Mouse (Mus musculus): ENCODE measurements around the gene Abi3bp. TPM values are rescaled to one million over a fixed set of nuclear protein-coding genes. Genes with fewer than 3 reads are reported as not detected.

The Abi3bp gene
- polyA plus RNA-seq, 1 experiment = 0.79 TPM

DNA sequence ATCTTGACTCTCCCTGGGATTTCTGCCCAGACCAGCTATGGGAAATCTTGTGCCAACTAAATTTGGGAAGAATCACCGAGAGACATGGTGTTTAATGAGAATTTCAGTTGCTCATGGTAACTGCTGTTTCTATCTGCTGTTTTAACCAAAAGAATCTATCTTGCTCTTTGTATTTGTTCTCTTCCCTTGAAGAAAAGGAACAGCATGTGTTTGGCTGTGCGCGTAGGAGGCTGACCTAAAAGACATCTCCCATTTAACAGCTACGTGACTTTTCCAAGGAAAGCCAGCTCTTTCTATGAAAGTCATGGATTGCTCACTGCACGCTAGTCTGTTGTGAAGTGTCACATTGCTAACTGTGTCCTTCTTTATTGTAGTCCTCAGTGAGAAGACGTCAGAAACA lies 117.2 kb downstream of the Abi3bp start:
- no peaks in the 10 kb centered on the region for H3K27me3 ChIP-seq (ENCODE audit: control insufficient read depth, insufficient read depth, low read length)
- no peak for TF ChIP-seq POLR2A (IDR thresholded peaks at IDR 0.05; ENCODE audit: control insufficient read depth, low read depth, low read length)
- TF ChIP-seq CTCF (IDR thresholded peaks at IDR 0.05; ENCODE audit: control insufficient read depth, insufficient read depth, insufficient replicate concordance, low read depth, low read length) = no peak
- no peaks in the 10 kb centered on the region for H3K36me3 ChIP-seq (ENCODE audit: control insufficient read depth, insufficient read depth, low read length)
- no peak overlapping the region for H3K27ac ChIP-seq (ENCODE audit: control insufficient read depth, insufficient read depth, low read depth, low read length)
- H3K4me3 ChIP-seq (ENCODE audit: control insufficient read depth, low read depth, low read length) = no peak overlapping the region
- no peaks in the 10 kb centered on the region; the same call in 1 of the 2 replicates for H3K4me1 ChIP-seq (ENCODE audit: control insufficient read depth, insufficient read depth, low read length)

- no peaks in the 10 kb centered on the region for H3K36me3 ChIP-seq (ENCODE audit: control insufficient read depth, insufficient read depth, low read length)
- no peak overlapping the region for H3K27ac ChIP-seq (ENCODE audit: control insufficient read depth, insufficient read depth, low read depth, low read length)
- H3K4me1 ChIP-seq (ENCODE audit: control insufficient read depth, insufficient read depth, low read length) = no peaks in the 10 kb centered on the region; the same call in 1 of the 2 replicates
- H3K4me3 ChIP-seq (ENCODE audit: control insufficient read depth, low read depth, low read length) = no peak overlapping the region
- TF ChIP-seq POLR2A (IDR thresholded peaks at IDR 0.05; ENCODE audit: control insufficient read depth, low read depth, low read length) = no peak
- TF ChIP-seq CTCF (IDR thresholded peaks at IDR 0.05; ENCODE audit: control insufficient read depth, insufficient read depth, insufficient replicate concordance, low read depth, low read length) = no peak
- H3K27me3 ChIP-seq (ENCODE audit: control insufficient read depth, insufficient read depth, low read length) = no peaks in the 10 kb centered on the region
Observed at GRCm38 (mm10) chr16:56598427-56598826, 120.7 kb downstream of the Abi3bp start.

GRCm38 (mm10) chr16:56602394-56602793 lies 124.7 kb downstream of the Abi3bp start:
- no peak for TF ChIP-seq CTCF (IDR thresholded peaks at IDR 0.05; ENCODE audit: control insufficient read depth, insufficient read depth, insufficient replicate concordance, low read depth, low read length)
- TF ChIP-seq POLR2A (IDR thresholded peaks at IDR 0.05; ENCODE audit: control insufficient read depth, low read depth, low read length) = no peak
- Histone ChIP-seq H3K27ac (ENCODE audit: control insufficient read depth, insufficient read depth, low read depth, low read length) (no peak overlapping the region), H3K4me1 (ENCODE audit: control insufficient read depth, insufficient read depth, low read length) (no peaks in the 10 kb centered on the region), H3K36me3 (ENCODE audit: control insufficient read depth, insufficient read depth, low read length) (no peaks in the 10 kb centered on the region), H3K27me3 (ENCODE audit: control insufficient read depth, insufficient read depth, low read length) (no peaks in the 10 kb centered on the region), H3K4me3 (ENCODE audit: control insufficient read depth, low read depth, low read length) (no peak overlapping the region)

DNA sequence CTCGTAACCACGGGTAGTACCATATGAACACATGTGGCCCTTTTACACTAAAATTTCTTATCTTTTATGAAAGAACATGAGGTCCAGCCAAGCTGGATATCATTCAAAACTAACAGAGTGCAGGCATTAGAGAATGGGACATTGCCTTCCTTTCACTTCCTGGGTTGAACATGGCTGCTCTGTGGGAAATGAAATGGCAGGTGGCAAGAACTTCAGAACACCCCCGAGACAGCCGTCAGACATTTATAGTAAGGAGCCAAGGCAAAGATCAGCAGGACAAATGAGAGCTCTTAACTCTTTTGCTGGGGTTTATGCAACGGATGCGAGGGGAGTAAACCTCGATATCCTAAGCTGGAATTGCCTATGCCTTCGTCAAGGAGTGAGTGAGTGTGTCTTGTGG lies 132.9 kb downstream of the Abi3bp start:
- H3K27me3 ChIP-seq (ENCODE audit: control insufficient read depth, insufficient read depth, low read length) = no peaks in the 10 kb centered on the region
- H3K27ac ChIP-seq (ENCODE audit: control insufficient read depth, insufficient read depth, low read depth, low read length) = peak overlapping the region; percentile 79
- H3K4me1 ChIP-seq (ENCODE audit: control insufficient read depth, insufficient read depth, low read length) = peaks cover 2% of the 10 kb centered on the region; the same call in 1 of the 2 replicates
- no peak overlapping the region for H3K4me3 ChIP-seq (ENCODE audit: control insufficient read depth, low read depth, low read length)
- no peaks in the 10 kb centered on the region for H3K36me3 ChIP-seq (ENCODE audit: control insufficient read depth, insufficient read depth, low read length)
- TF ChIP-seq POLR2A (IDR thresholded peaks at IDR 0.05; ENCODE audit: control insufficient read depth, low read depth, low read length) (no peak), CTCF (IDR thresholded peaks at IDR 0.05; ENCODE audit: control insufficient read depth, insufficient read depth, insufficient replicate concordance, low read depth, low read length) (no peak)

GRCm38 (mm10) chr16:56611096-56611867 lies 133.6 kb downstream of the Abi3bp start:
- no peaks in the 10 kb centered on the region for H3K36me3 ChIP-seq (ENCODE audit: control insufficient read depth, insufficient read depth, low read length)
- H3K4me1 ChIP-seq (ENCODE audit: control insufficient read depth, insufficient read depth, low read length) = peaks cover 2% of the 10 kb centered on the region; the same call in 1 of the 2 replicates
- H3K4me3 ChIP-seq (ENCODE audit: control insufficient read depth, low read depth, low read length) = no peak overlapping the region
- TF ChIP-seq CTCF (IDR thresholded peaks at IDR 0.05; ENCODE audit: control insufficient read depth, insufficient read depth, insufficient replicate concordance, low read depth, low read length) (no peak), POLR2A (IDR thresholded peaks at IDR 0.05; ENCODE audit: control insufficient read depth, low read depth, low read length) (no peak)
- H3K27me3 ChIP-seq (ENCODE audit: control insufficient read depth, insufficient read depth, low read length) = no peaks in the 10 kb centered on the region
- peak overlapping the region; percentile 79 for H3K27ac ChIP-seq (ENCODE audit: control insufficient read depth, insufficient read depth, low read depth, low read length)

GRCm38 (mm10) chr16:56638544-56638943 lies 160.9 kb downstream of the Abi3bp start:
- Histone ChIP-seq H3K4me3 (ENCODE audit: control insufficient read depth, low read depth, low read length) (no peak overlapping the region), H3K27me3 (ENCODE audit: control insufficient read depth, insufficient read depth, low read length) (no peaks in the 10 kb centered on the region), H3K36me3 (ENCODE audit: control insufficient read depth, insufficient read depth, low read length) (no peaks in the 10 kb centered on the region), H3K4me1 (ENCODE audit: control insufficient read depth, insufficient read depth, low read length) (no peaks in the 10 kb centered on the region), H3K27ac (ENCODE audit: control insufficient read depth, insufficient read depth, low read depth, low read length) (no peak overlapping the region)
- no peak for TF ChIP-seq POLR2A (IDR thresholded peaks at IDR 0.05; ENCODE audit: control insufficient read depth, low read depth, low read length)
- TF ChIP-seq CTCF (IDR thresholded peaks at IDR 0.05; ENCODE audit: control insufficient read depth, insufficient read depth, insufficient replicate concordance, low read depth, low read length) = no peak

DNA sequence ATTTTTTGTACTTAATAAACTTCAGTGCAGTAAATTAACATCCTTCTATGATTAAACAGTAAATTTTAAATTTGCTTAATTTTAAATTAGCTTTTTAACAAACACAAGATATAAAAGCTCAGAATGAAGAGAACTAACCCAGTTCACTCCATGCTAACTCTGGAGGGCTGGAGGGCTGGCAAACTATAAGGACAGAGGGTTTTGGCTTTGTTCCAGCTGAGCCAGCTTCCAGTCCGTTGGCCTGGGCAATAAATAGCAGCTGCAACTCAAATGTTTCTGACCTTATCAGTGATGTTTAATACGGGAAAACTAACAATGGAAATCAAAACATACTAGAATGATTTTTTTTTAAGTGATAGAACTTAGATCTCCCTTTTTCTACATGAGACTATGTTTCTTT lies 167.6 kb downstream of the Abi3bp start:
- no peak for TF ChIP-seq CTCF (IDR thresholded peaks at IDR 0.05; ENCODE audit: control insufficient read depth, insufficient read depth, insufficient replicate concordance, low read depth, low read length)
- no peak for TF ChIP-seq POLR2A (IDR thresholded peaks at IDR 0.05; ENCODE audit: control insufficient read depth, low read depth, low read length)
- Histone ChIP-seq H3K4me1 (ENCODE audit: control insufficient read depth, insufficient read depth, low read length) (no peaks in the 10 kb centered on the region), H3K4me3 (ENCODE audit: control insufficient read depth, low read depth, low read length) (no peak overlapping the region), H3K27ac (ENCODE audit: control insufficient read depth, insufficient read depth, low read depth, low read length) (no peak overlapping the region), H3K27me3 (ENCODE audit: control insufficient read depth, insufficient read depth, low read length) (no peaks in the 10 kb centered on the region), H3K36me3 (ENCODE audit: control insufficient read depth, insufficient read depth, low read length) (no peaks in the 10 kb centered on the region)

Measured in testis, adult 2 months (tissue).